Mouse (Mus musculus) colon, adult 2 months (tissue): Measurements from ENCODE around the gene Rell1. TPM values are rescaled to one million over a fixed set of nuclear protein-coding genes. Genes with fewer than 3 reads are reported as not detected.

ENCODE experiments used
- polyA plus RNA-seq: library from polyadenylated mRNA; depleted of rRNA; stranded (reverse); fragments of >200 nt; gene quantifications from 2 replicates; pipeline ENCODE4 v1.2.3, GENCODE M21; 2012; rRNA removed

Rell1 gene
- 20.1 and 20.6 TPM in 2 replicates for polyA plus RNA-seq

DNA sequence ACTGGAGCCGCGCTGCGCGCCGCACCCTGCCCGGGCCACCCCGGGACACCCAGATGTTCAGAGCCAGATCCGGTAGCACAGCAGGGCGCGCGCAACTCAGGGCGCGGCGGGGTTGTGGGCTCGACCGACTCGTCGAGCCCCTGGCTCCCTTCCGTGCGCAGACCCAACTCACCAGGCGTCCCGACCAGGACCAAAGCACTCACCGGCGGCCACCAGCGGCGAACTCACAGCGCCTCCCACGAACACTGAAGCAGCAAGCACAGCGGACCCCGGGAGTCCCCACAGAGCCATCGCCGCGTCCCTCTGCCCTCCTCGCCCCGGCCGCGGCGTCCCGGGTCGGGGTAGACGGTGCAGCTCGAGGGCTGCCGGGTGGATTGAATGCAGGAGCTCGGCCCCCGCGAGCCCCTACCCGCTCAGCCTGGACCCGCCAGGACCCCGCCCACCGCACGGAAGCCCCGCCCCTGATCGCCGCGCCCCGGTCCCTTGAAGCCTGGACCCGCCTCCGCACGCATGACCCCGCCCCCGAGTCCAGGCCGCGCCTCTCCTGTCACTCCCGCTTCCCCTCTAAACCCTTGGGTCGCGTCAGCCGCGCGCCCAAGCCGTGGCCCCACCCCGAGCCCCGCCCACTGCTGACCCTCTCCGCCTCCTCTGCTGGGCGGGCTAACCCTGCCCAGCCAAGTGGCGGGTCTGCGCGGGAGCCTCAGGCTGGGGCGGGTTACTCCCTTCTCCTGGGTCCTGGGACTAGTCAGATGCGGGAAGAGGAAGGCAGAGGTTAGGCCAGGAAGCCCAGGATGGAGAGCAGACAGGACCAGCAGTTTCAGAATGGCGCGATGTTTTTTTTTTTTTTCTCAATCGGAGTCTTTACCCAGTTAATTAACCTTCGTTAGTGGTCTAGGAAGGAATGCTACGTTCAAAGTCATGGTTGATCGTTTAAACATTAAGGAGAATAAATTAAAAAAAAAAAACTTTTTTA, at the start of gene Rell1:
Rell1 (minus strand) TSS at position 455 of the 973 bp plus-strand sequence.

Other genes starting within 250 kb of the Rell1 start
- 76.6 and 96.1 TPM in 2 replicates for gene 0610040J01Rik, start 156.5 kb downstream of the Rell1 start, polyA plus RNA-seq
- 31.4 and 40.5 TPM in 2 replicates for gene Pgm2, start 124.1 kb upstream of the Rell1 start, polyA plus RNA-seq
- 11.9 and 12.6 TPM in 2 replicates for gene Tbc1d1, start 187.4 kb upstream of the Rell1 start, polyA plus RNA-seq